Mouse (Mus musculus): ENCODE measurements around the gene Gsc2. TPM values are rescaled to one million over a fixed set of nuclear protein-coding genes. Genes with fewer than 3 reads are reported as not detected.
A peak's percentile ranks its signal among the peaks of the same experiment; 100 is the strongest.
"Not testable (repeated sequence)": the region's sequence is repeated elsewhere in the genome, so short reads cannot be mapped to it uniquely, and the experiment has no call there.

Gene Gsc2
- polyA plus RNA-seq (2015; fragmentation: Nextera tagmentation; extraction: Ambion mirVana): 0.23 TPM in 1 of 2 replicates, not detected in the other

DNA sequence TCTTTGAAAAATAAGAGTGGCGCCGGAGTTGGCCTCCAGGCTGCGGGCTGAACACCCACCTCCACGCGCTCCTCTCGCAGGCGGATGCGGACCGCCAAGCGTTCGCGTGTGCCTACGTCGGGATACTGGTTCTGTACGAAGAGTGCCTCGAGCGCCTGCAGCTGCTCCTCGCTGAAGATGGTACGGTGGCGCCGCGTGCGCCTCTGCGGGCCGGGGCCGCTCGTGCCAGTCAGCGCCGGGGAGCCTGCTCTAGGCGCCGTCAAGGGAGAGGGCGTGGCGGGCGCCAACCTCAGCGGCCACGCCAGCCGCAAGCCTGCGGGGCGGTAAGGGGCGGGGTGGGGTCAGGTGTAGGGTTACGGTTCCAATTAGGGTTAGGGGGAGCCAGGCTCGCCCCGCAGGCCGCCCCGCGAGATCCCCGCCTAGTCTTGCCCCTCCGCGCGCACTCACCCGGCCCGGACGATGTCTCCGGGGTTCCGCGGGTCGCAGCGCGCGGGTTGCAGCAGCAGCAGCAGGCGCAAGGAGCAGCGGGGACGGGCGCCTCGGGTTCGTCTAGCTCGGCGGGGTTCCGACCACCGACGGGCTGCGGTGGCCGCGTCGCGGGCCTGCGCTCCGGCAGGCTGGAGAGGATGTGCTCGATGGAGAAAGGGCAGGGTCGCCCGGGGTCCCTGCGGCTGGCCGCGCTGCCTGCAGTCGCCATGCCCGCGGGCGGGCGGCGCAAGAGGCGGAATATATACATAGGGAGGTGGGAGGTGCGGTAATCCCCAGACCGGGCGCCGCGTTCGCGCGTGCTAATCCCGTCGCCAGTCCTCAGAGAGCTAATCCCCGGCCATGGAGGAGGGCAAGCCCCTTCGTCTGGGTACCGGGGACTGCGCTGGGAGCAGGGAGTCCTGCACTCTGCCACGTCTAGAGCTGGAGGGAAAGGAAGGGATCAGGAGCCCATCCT is at the start of gene Gsc2:
Gsc2 (minus strand) TSS at position 753 of the 943 bp plus-strand sequence.
- under 1% methylated on average over 103 of the region's 106 CpGs for WGBS
- no peaks in the 10 kb centered on the region for H3K36me3 ChIP-seq (ENCODE audit: control insufficient read depth, insufficient read depth, low read length)
- peak within 1 kb of the TSS; percentile 86 for H3K4me2 ChIP-seq (ENCODE audit: low read depth, low read length)
- H3K9me3 ChIP-seq (ENCODE audit: control insufficient read depth, low read length): no peaks in the 10 kb centered on the region
- peaks cover 58% of the 10 kb centered on the region for H3K27me3 ChIP-seq (replicated peaks; ENCODE audit: control insufficient read depth, insufficient read depth, low read length)
- H3K4me3 ChIP-seq (ENCODE audit: low read length): peak within 1 kb of the TSS; percentile 50
- ATAC-seq: peak; percentile 30
- H3K9ac ChIP-seq (ENCODE audit: low read depth, low read length): peak within 1 kb of the TSS; percentile 41
- no peak within 1 kb of the TSS for H3K27ac ChIP-seq (ENCODE audit: low read length)
- H3K4me1 ChIP-seq (ENCODE audit: control insufficient read depth, insufficient read depth, low read length): peaks cover 14% of the 10 kb centered on the region

DNA sequence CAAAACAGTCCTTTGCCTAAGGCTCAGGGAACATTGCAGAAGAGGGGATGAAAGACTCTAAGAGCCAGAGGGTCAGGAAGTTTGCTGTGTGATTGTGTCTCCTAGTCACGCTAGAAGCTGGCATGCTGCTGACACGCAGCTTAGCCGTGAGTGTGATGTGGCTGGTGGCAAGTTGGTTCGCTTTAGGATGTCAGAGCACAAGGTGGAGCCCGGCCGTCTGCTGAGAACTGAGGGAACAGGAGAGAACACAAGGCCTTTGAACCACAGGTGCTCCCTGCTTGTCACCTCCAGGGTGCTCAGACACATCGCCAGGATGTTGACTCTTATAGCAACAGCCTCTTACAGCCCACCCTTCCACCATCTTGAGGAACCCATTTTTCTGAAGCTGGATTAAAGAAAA is 47.2 kb upstream of the Gsc2 start:
- Histone ChIP-seq H3K4me2 (ENCODE audit: low read depth, low read length) (no peak overlapping the region), H3K9ac (ENCODE audit: low read depth, low read length) (no peak overlapping the region), H3K4me1 (ENCODE audit: control insufficient read depth, insufficient read depth, low read length) (no peaks in the 10 kb centered on the region), H3K27me3 (replicated peaks; ENCODE audit: control insufficient read depth, insufficient read depth, low read length) (no peaks in the 10 kb centered on the region), H3K4me3 (ENCODE audit: low read length) (no peak overlapping the region), H3K36me3 (ENCODE audit: control insufficient read depth, insufficient read depth, low read length) (no peaks in the 10 kb centered on the region), H3K9me3 (ENCODE audit: control insufficient read depth, low read length) (no peaks in the 10 kb centered on the region), H3K27ac (ENCODE audit: low read length) (no peak overlapping the region)
- ATAC-seq: no peak
- WGBS: 71% methylated on average over 7 of the region's 7 CpGs

DNA sequence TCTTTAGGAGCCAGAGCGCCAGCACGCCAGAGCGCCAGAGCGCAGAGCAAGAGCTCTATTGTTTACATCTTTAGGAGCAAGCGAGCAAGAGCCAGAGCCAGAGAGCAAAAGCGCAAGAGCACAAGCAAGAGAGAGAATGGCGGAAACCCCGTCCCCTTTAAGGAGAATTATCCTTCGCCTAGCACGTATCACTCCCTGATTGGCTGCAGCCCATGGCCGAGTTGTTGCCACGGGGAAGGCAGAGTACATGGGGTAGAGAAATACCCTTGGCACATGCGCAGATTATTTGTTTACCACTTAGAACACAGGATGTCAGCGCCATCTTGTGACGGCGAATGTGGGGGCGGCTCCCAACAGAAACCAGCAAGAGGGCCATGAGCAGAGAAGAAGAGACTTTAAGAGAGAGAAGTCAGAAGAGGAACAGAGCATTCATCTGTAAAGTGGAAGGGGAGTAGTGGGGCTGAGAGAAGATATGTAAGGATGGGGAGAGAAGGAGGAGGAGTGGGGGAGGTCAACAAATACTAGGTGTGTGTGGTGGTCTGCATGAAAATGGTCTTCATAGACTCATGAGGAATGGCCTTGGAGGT is 41.3 kb upstream of the Gsc2 start:
- H3K9me3 ChIP-seq (ENCODE audit: control insufficient read depth, low read length); H3K36me3 ChIP-seq (ENCODE audit: control insufficient read depth, insufficient read depth, low read length); H3K4me3 ChIP-seq (ENCODE audit: low read length); ATAC-seq; H3K9ac ChIP-seq (ENCODE audit: low read depth, low read length); H3K4me1 ChIP-seq (ENCODE audit: control insufficient read depth, insufficient read depth, low read length); H3K4me2 ChIP-seq (ENCODE audit: low read depth, low read length); H3K27ac ChIP-seq (ENCODE audit: low read length); H3K27me3 ChIP-seq (replicated peaks; ENCODE audit: control insufficient read depth, insufficient read depth, low read length): not testable (repeated sequence)
- 97% methylated on average over 16 of the region's 17 CpGs for WGBS

DNA sequence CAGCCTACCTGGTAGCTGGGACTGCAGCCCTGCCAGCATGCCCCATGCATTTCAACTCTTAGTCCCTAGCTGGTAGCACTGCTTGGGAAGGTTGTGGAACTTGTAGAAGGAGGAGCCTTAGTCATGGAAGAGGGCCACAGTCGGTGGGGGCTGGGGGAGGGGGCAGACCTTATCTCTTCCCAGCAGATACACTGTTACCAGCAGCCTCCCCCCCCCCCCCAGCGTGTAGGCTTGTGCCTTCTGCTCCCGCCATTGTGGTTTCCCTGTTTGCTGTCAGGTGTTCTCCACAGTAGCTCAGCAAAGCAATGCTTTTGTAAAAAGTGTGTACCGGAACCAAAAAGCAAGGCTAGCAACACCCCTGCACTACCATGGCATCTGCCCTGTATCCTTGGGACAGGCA is 36.8 kb upstream of the Gsc2 start:
- Histone ChIP-seq H3K4me1 (ENCODE audit: control insufficient read depth, insufficient read depth, low read length) (no peaks in the 10 kb centered on the region), H3K9me3 (ENCODE audit: control insufficient read depth, low read length) (0 out of 2 replicates have a peak, but pooled peaks cover 3% of the 10 kb centered on the region)
- WGBS: 89% methylated on average over 3 of the region's 4 CpGs

DNA sequence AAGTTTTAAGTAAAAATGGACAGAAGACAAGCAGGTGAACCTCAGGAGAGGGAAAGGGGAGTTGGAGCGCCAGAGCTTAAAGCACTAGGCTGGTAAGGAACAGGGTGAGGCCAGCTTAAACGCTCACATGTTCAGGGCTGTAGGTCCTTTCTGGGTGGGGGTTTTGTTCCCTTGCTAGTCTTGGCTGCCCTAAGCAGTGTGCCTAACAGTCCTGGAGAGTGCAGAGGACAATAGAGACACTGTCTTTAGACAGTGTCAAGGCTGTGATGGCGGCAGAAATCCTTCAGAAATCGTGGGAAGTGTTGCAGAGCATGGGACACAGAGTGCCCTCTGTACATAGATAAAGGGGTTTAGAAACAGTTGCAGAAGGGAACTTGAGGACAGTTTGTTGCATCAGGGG is 35.2 kb upstream of the Gsc2 start:
- no peak for ATAC-seq
- Histone ChIP-seq H3K27me3 (replicated peaks; ENCODE audit: control insufficient read depth, insufficient read depth, low read length) (no peaks in the 10 kb centered on the region), H3K9ac (ENCODE audit: low read depth, low read length) (no peak overlapping the region), H3K9me3 (ENCODE audit: control insufficient read depth, low read length) (no peaks in the 10 kb centered on the region), H3K4me2 (ENCODE audit: low read depth, low read length) (no peak overlapping the region), H3K36me3 (ENCODE audit: control insufficient read depth, insufficient read depth, low read length) (no peaks in the 10 kb centered on the region), H3K4me3 (ENCODE audit: low read length) (no peak overlapping the region), H3K27ac (ENCODE audit: low read length) (no peak overlapping the region), H3K4me1 (ENCODE audit: control insufficient read depth, insufficient read depth, low read length) (no peaks in the 10 kb centered on the region)
- 53% methylated on average over 4 of the region's 4 CpGs for WGBS

More for the DNA sequence above, 36.8 kb upstream of the Gsc2 start:
- Histone ChIP-seq H3K36me3 (ENCODE audit: control insufficient read depth, insufficient read depth, low read length) (no peaks in the 10 kb centered on the region), H3K27ac (ENCODE audit: low read length) (no peak overlapping the region), H3K9ac (ENCODE audit: low read depth, low read length) (no peak overlapping the region), H3K27me3 (replicated peaks; ENCODE audit: control insufficient read depth, insufficient read depth, low read length) (no peaks in the 10 kb centered on the region), H3K4me2 (ENCODE audit: low read depth, low read length) (no peak overlapping the region), H3K4me3 (ENCODE audit: low read length) (no peak overlapping the region)
- no peak for ATAC-seq

DNA sequence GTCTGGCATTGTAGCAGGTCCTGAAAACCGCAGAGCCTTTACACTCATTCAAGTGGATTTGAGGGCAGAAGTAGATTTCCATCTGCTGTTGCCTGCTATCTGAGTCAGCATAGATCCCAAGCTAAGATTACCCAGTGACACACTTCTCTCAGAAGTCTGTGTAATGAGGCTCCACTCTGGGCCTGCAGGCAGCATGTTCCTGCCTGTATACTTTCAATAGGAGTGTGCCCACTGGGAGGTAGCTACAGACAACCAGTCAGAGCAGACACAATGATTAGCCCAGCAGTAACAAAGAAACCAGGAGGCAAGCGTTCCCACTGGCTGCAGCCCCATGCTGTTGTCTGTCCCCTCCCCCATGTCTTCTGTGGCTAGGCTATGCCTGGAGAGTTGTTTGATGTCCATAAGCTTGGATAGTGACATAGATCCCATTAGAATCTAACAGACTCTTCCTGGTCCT is 34.6 kb upstream of the Gsc2 start:
- H3K4me2 ChIP-seq (ENCODE audit: low read depth, low read length): no peak overlapping the region
- no peaks in the 10 kb centered on the region for H3K36me3 ChIP-seq (ENCODE audit: control insufficient read depth, insufficient read depth, low read length)
- no peak overlapping the region for H3K27ac ChIP-seq (ENCODE audit: low read length)
- ATAC-seq: no peak
- H3K27me3 ChIP-seq (replicated peaks; ENCODE audit: control insufficient read depth, insufficient read depth, low read length): no peaks in the 10 kb centered on the region
- 47% methylated on average over 2 of the region's 2 CpGs for WGBS
- no peaks in the 10 kb centered on the region for H3K9me3 ChIP-seq (ENCODE audit: control insufficient read depth, low read length)
- H3K9ac ChIP-seq (ENCODE audit: low read depth, low read length): no peak overlapping the region
- no peak overlapping the region for H3K4me3 ChIP-seq (ENCODE audit: low read length)
- H3K4me1 ChIP-seq (ENCODE audit: control insufficient read depth, insufficient read depth, low read length): no peaks in the 10 kb centered on the region

DNA sequence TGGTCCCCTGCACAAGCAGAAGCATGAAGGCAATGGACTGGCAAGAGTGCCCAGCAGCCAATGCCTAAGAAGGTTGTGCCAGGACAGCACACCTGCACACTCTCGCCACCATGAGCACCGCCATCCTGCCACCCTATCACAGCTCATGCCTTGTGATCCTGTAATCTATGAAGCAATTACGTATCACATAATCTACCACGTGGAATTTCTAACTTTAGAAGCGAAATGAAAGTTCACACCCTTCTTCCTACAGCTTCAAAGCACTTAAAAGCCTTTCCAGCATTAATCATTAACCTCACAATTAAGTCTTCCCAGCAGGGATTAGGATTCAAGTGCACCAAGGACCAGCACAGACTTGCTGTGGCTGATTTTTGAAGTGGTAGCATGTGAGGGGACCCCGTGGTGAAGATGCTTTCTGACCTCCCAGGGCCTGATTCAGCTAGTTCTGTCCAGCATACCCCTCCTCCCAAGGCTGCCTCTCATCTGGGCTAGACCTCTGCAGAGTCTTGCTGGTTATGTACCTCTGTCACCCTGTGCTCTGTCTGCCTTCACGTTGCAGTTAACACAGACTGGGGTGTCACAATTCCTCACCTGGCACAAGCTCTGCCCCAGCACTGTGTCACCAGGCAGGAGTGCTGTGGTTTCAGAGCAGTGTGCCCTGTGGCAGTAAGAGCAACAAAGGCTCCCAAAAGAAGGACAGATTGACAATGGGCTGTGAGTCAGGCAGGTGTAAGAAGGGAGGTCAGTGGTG is 30.4 kb upstream of the Gsc2 start:
- no peaks in the 10 kb centered on the region for H3K9me3 ChIP-seq (ENCODE audit: control insufficient read depth, low read length)
- no peaks in the 10 kb centered on the region for H3K4me1 ChIP-seq (ENCODE audit: control insufficient read depth, insufficient read depth, low read length)
- WGBS: 48% methylated on average over 7 of the region's 7 CpGs
- no peak overlapping the region for H3K9ac ChIP-seq (ENCODE audit: low read depth, low read length)
- no peak overlapping the region for H3K4me2 ChIP-seq (ENCODE audit: low read depth, low read length)
- no peaks in the 10 kb centered on the region for H3K27me3 ChIP-seq (replicated peaks; ENCODE audit: control insufficient read depth, insufficient read depth, low read length)
- no peaks in the 10 kb centered on the region for H3K36me3 ChIP-seq (ENCODE audit: control insufficient read depth, insufficient read depth, low read length)
- peak; percentile 89 for ATAC-seq
- H3K4me3 ChIP-seq (ENCODE audit: low read length): no peak overlapping the region
- H3K27ac ChIP-seq (ENCODE audit: low read length): no peak overlapping the region

DNA sequence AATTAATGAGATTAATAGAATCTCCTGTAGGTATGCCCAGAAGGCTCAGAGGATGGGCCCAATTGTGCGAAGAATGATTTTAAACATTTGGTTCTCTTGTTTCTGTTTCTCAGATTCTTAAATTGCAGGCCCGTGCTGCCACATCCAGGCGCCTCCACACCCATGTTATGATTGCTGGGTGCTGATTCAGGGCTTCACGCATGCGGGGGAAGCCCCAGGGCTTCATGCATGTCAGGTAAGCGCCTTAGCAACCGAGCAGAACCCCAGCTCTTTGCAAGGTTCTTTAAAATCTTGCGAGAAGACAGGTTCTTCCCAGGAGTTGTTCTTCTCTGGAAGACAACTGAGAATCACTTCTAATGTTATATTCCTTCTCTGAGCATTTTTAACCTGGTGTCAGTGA is 28.6 kb upstream of the Gsc2 start:
- Histone ChIP-seq H3K4me1 (ENCODE audit: control insufficient read depth, insufficient read depth, low read length) (peaks cover 4% of the 10 kb centered on the region; the same call in 1 of the 2 replicates), H3K4me3 (ENCODE audit: low read length) (no peak overlapping the region), H3K27ac (ENCODE audit: low read length) (no peak overlapping the region), H3K9ac (ENCODE audit: low read depth, low read length) (no peak overlapping the region), H3K36me3 (ENCODE audit: control insufficient read depth, insufficient read depth, low read length) (no peaks in the 10 kb centered on the region), H3K4me2 (ENCODE audit: low read depth, low read length) (no peak overlapping the region), H3K9me3 (ENCODE audit: control insufficient read depth, low read length) (no peaks in the 10 kb centered on the region), H3K27me3 (replicated peaks; ENCODE audit: control insufficient read depth, insufficient read depth, low read length) (no peaks in the 10 kb centered on the region)
- no peak for ATAC-seq
- 64% methylated on average over 8 of the region's 8 CpGs for WGBS

DNA sequence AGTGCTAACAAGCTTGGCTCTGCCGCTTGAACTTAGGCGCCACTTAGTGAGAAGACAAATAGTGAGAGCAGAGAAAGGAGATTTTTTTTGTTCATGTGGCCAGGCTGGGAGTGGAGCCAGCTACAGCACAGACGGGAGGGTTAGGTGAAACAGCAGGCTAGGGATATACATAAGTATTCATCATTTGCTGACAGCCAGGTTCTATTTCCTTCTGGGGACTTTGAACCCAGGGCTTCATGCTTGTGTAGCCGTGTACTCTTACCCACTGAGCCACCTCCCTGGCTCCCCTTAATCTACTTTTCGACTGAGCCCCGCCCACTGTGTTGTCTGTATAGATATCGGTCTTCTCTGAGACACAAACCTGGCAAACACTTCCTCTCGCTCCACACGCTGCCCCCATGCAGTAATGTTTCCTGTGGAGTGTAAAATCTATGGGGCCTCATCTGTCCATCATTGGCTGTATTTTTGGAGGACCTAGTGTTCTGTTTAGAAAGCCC is 24.4 kb upstream of the Gsc2 start:
- WGBS: 31% methylated on average over 9 of the region's 9 CpGs
- peak overlapping the region; percentile 32; the same call in 1 of the 2 replicates for H3K4me2 ChIP-seq (ENCODE audit: low read depth, low read length)
- H3K27ac ChIP-seq (ENCODE audit: low read length): peak overlapping the region; percentile 64
- ATAC-seq: peak; percentile 89
- no peaks in the 10 kb centered on the region for H3K27me3 ChIP-seq (replicated peaks; ENCODE audit: control insufficient read depth, insufficient read depth, low read length)
- peaks cover 4% of the 10 kb centered on the region; the same call in 1 of the 2 replicates for H3K4me1 ChIP-seq (ENCODE audit: control insufficient read depth, insufficient read depth, low read length)
- no peak overlapping the region for H3K4me3 ChIP-seq (ENCODE audit: low read length)
- no peaks in the 10 kb centered on the region for H3K36me3 ChIP-seq (ENCODE audit: control insufficient read depth, insufficient read depth, low read length)
- H3K9me3 ChIP-seq (ENCODE audit: control insufficient read depth, low read length): no peaks in the 10 kb centered on the region
- 0 out of 2 replicates have a peak overlapping the region, but pooled peaks have one; percentile 10 for H3K9ac ChIP-seq (ENCODE audit: low read depth, low read length)
